Mouse (Mus musculus): ENCODE data around the gene Hoxa13.

DNA sequence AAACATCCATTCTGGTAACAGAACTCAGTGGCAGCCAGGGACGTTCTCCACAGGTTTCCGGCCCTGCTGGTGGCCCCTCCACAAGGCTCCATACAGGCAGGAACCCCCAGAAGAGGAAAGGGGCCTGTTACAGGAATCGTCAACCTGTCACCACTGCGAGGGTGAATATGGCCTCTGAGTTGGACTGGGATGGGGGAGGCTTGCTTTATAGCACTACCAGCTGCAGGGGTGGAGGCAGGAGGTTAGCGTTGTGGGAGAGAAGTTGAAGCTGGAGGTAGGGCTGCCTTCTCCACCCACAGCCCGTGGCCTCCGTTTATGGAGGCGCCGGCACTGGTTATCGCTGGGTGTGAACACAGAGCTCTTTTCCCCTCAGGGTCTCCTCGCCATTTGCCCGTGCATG is 20.4 kb upstream of the Hoxa13 start:
- TF ChIP-seq CTCF (IDR thresholded peaks at IDR 0.05; ENCODE audit: control insufficient read depth, insufficient read depth, insufficient read length) (no peak), MAX (IDR thresholded peaks at IDR 0.05) (no peak), USF1 (IDR thresholded peaks at IDR 0.05; ENCODE audit: low read depth) (no peak), CEBPB (IDR thresholded peaks at IDR 0.05; ENCODE audit: low read depth) (no peak), MYOD1 (IDR thresholded peaks at IDR 0.05; ENCODE audit: control insufficient read depth, insufficient read length, low read depth) (no peak), FOSL1 (IDR thresholded peaks at IDR 0.05; ENCODE audit: insufficient read depth, low read length, poor library complexity, severe bottlenecking) (no peak), MYOG (IDR thresholded peaks at IDR 0.05; ENCODE audit: control insufficient read depth, extremely low read depth, insufficient read length) (no peak)
